Mouse (Mus musculus) kidney, adult 2 months (tissue): ENCODE data around the gene Nlrc5. TPM values are rescaled to one million over a fixed set of nuclear protein-coding genes. Genes with fewer than 3 reads are reported as not detected.

Source experiments
- DNase-seq: peaks from one replicate; pipeline ENCODE4 v3.0.0; 2021
- H3K27ac ChIP-seq: fragments of 200-500 bp; 2 replicates; pipeline ENCODE4 v1.5.1; 2012; ENCODE audit warnings: low read depth, low read length, control low read depth, inconsistent platforms; ENCODE audit not compliant: insufficient read depth
- H3K27me3 ChIP-seq: fragments of 200-500 bp; replicated peaks from 2 replicates; pipeline ENCODE4 v1.6.1; 2012; ENCODE audit warnings: mild to moderate bottlenecking, moderate library complexity, low read length, inconsistent platforms; ENCODE audit not compliant: control insufficient read depth, insufficient read depth
- H3K36me3 ChIP-seq: fragments of 200-500 bp; 2 replicates; pipeline ENCODE4 v1.6.1; 2012; ENCODE audit warnings: mild to moderate bottlenecking, moderate library complexity, low read length, inconsistent platforms; ENCODE audit not compliant: control insufficient read depth, insufficient read depth
- H3K4me1 ChIP-seq: fragments of 200-500 bp; 2 replicates; pipeline ENCODE4 v1.6.1; 2011; ENCODE audit warnings: low read length; ENCODE audit not compliant: control insufficient read depth, insufficient read depth
- H3K4me3 ChIP-seq: fragments of 200-500 bp; 2 replicates; pipeline ENCODE4 v1.5.1; 2011; ENCODE audit warnings: mild to moderate bottlenecking, low read depth, low read length, control low read depth; ENCODE audit not compliant: insufficient read depth
- CTCF ChIP-seq: fragments of 200-500 bp; conservative IDR thresholded peaks from 2 replicates; pipeline ENCODE4 v1.5.1; 2011; ENCODE audit warnings: low read depth, mild to moderate bottlenecking, control low read depth, low read length, moderate library complexity, mixed read lengths; ENCODE audit not compliant: insufficient read depth, insufficient read length
- POLR2A ChIP-seq: fragments of 200-500 bp; IDR thresholded peaks from one replicate; pipeline ENCODE4 v1.6.1; 2011; ENCODE audit warnings: low read depth, low read length, control low read depth
- WGBS: fragments of 180-500 bp; shearing (Covaris S2); methylation state at CpG from one replicate; pipeline ENCODE4 v1.1.7; 2018; 5-methylcytosine and 5-hydroxymethylcytosine counted together
- polyA plus RNA-seq: library from polyadenylated mRNA; depleted of rRNA; stranded (reverse); fragments of >200 nt; gene quantifications from 2 replicates; pipeline ENCODE4 v1.2.3, GENCODE M21; 2012

Gene Nlrc5
- polyA plus RNA-seq, 1 experiment: 6.6 TPM

- no peak for DNase-seq
- TF ChIP-seq POLR2A (no peak), CTCF (no peak)
- H3K36me3 ChIP-seq: no peaks in the 10 kb centered on the region
- WGBS: 79% methylated on average over 5 of the region's 5 CpGs
- H3K4me1 ChIP-seq: no peaks in the 10 kb centered on the region
- no peak overlapping the region for H3K4me3 ChIP-seq
- H3K27ac ChIP-seq: no peak overlapping the region
- H3K27me3 ChIP-seq: no peaks in the 10 kb centered on the region
Observed at GRCm38 (mm10) chr8:94469656-94470055, 35.5 kb downstream of the Nlrc5 start.

GRCm38 (mm10) chr8:94470794-94471193 is 36.6 kb downstream of the Nlrc5 start:
- H3K36me3 ChIP-seq: no peaks in the 10 kb centered on the region

GRCm38 (mm10) chr8:94471281-94471680 is 37.1 kb downstream of the Nlrc5 start:
- 59% methylated on average over 1 of the region's 1 CpGs for WGBS
- Histone ChIP-seq H3K4me3 (no peak overlapping the region), H3K27me3 (no peaks in the 10 kb centered on the region), H3K27ac (no peak overlapping the region), H3K4me1 (no peaks in the 10 kb centered on the region), H3K36me3 (no peaks in the 10 kb centered on the region)
- TF ChIP-seq POLR2A: no peak
- TF ChIP-seq CTCF: no peak
- no peak for DNase-seq

More at GRCm38 (mm10) chr8:94470794-94471193, 36.6 kb downstream of the Nlrc5 start:
- 72% methylated on average over 2 of the region's 2 CpGs for WGBS
- TF ChIP-seq POLR2A: no peak
- no peak for TF ChIP-seq CTCF
- no peak overlapping the region for H3K27ac ChIP-seq
- H3K4me3 ChIP-seq: no peak overlapping the region
- no peaks in the 10 kb centered on the region for H3K27me3 ChIP-seq
- no peak for DNase-seq
- no peaks in the 10 kb centered on the region for H3K4me1 ChIP-seq

GRCm38 (mm10) chr8:94472741-94473140 is 38.6 kb downstream of the Nlrc5 start:
- no peak overlapping the region for H3K4me3 ChIP-seq
- TF ChIP-seq POLR2A (no peak), CTCF (no peak)
- no peaks in the 10 kb centered on the region for H3K27me3 ChIP-seq
- no peak for DNase-seq
- H3K4me1 ChIP-seq: no peaks in the 10 kb centered on the region
- no peaks in the 10 kb centered on the region for H3K36me3 ChIP-seq
- H3K27ac ChIP-seq: no peak overlapping the region
- 81% methylated on average over 8 of the region's 8 CpGs for WGBS

GRCm38 (mm10) chr8:94473431-94473830 is 39.3 kb downstream of the Nlrc5 start:
- H3K36me3 ChIP-seq: no peaks in the 10 kb centered on the region
- TF ChIP-seq CTCF (no peak), POLR2A (no peak)

GRCm38 (mm10) chr8:94475786-94476185 is 41.6 kb downstream of the Nlrc5 start:
- WGBS: 63% methylated on average over 8 of the region's 8 CpGs
- TF ChIP-seq CTCF: no peak
- TF ChIP-seq POLR2A: no peak
- no peaks in the 10 kb centered on the region for H3K4me1 ChIP-seq
- no peaks in the 10 kb centered on the region for H3K36me3 ChIP-seq
- H3K27ac ChIP-seq: no peak overlapping the region
- DNase-seq: no peak
- no peak overlapping the region for H3K4me3 ChIP-seq
- H3K27me3 ChIP-seq: no peaks in the 10 kb centered on the region

More at GRCm38 (mm10) chr8:94473431-94473830, 39.3 kb downstream of the Nlrc5 start:
- WGBS: 81% methylated on average over 21 of the region's 21 CpGs
- no peaks in the 10 kb centered on the region for H3K27me3 ChIP-seq
- no peaks in the 10 kb centered on the region for H3K4me1 ChIP-seq
- no peak overlapping the region for H3K4me3 ChIP-seq
- H3K27ac ChIP-seq: no peak overlapping the region
- no peak for DNase-seq

GRCm38 (mm10) chr8:94476846-94477245 is 42.7 kb downstream of the Nlrc5 start:
- H3K4me1 ChIP-seq: no peaks in the 10 kb centered on the region
- no peak for TF ChIP-seq POLR2A
- TF ChIP-seq CTCF: no peak
- 83% methylated on average over 7 of the region's 7 CpGs for WGBS
- H3K27ac ChIP-seq: no peak overlapping the region
- no peaks in the 10 kb centered on the region for H3K27me3 ChIP-seq
- no peak overlapping the region for H3K4me3 ChIP-seq
- H3K36me3 ChIP-seq: no peaks in the 10 kb centered on the region
- DNase-seq: no peak
